Mouse (Mus musculus): ENCODE data around the gene Ccdc190. TPM values are rescaled to one million over a fixed set of nuclear protein-coding genes. Genes with fewer than 3 reads are reported as not detected.

Ccdc190 gene
- total RNA-seq, 2 experiments from 2014 or later: 23.9 to 25.8 TPM

- no peak for DNase-seq (ENCODE audit: low spot score in 2 of 2)
- Histone ChIP-seq H3K4me3 (no peak overlapping the region), H3K27ac (no peak overlapping the region)
- TF ChIP-seq CTCF (conservative IDR thresholded peaks at IDR 0.05): peak; percentile 35
Measured at GRCm38 (mm10) chr1:169947654-169948053, 19.2 kb downstream of the Ccdc190 start.

- DNase-seq (ENCODE audit: low spot score in 2 of 2): no peak
- H3K4me3 ChIP-seq: no peak overlapping the region
Measured at GRCm38 (mm10) chr1:169948280-169948679, 19.8 kb downstream of the Ccdc190 start.

GRCm38 (mm10) chr1:169948866-169949265 lies 20.4 kb downstream of the Ccdc190 start:
- Histone ChIP-seq H3K4me3 (no peak overlapping the region), H3K27ac (no peak overlapping the region)
- no peak for TF ChIP-seq CTCF (conservative IDR thresholded peaks at IDR 0.05)
- DNase-seq (ENCODE audit: low spot score in 2 of 2): no peak

More at GRCm38 (mm10) chr1:169948280-169948679, 19.8 kb downstream of the Ccdc190 start:
- H3K27ac ChIP-seq: no peak overlapping the region
- no peak for TF ChIP-seq CTCF (conservative IDR thresholded peaks at IDR 0.05)

- TF ChIP-seq CTCF (conservative IDR thresholded peaks at IDR 0.05): no peak
- Histone ChIP-seq H3K4me3 (no peak overlapping the region), H3K27ac (no peak overlapping the region)
- DNase-seq (ENCODE audit: low spot score in 2 of 2): no peak
Measured at GRCm38 (mm10) chr1:169949981-169950380, 21.5 kb downstream of the Ccdc190 start.

GRCm38 (mm10) chr1:169950651-169951050 lies 22.2 kb downstream of the Ccdc190 start:
- Histone ChIP-seq H3K4me3 (no peak overlapping the region), H3K27ac (no peak overlapping the region)
- no peak for DNase-seq (ENCODE audit: low spot score in 2 of 2)
- peak; percentile 65 for TF ChIP-seq CTCF (conservative IDR thresholded peaks at IDR 0.05)

- H3K27ac ChIP-seq: no peak overlapping the region
- no peak for TF ChIP-seq CTCF (conservative IDR thresholded peaks at IDR 0.05)
- no peak for DNase-seq (ENCODE audit: low spot score in 2 of 2)
- no peak overlapping the region for H3K4me3 ChIP-seq
Measured at GRCm38 (mm10) chr1:169951561-169951960, 23.1 kb downstream of the Ccdc190 start.

- Histone ChIP-seq H3K4me3 (no peak overlapping the region), H3K27ac (no peak overlapping the region)
- no peak for TF ChIP-seq CTCF (conservative IDR thresholded peaks at IDR 0.05)
- DNase-seq (ENCODE audit: low spot score in 2 of 2): no peak
Measured at GRCm38 (mm10) chr1:169952636-169953035, 24.2 kb downstream of the Ccdc190 start.

- no peak overlapping the region for H3K27ac ChIP-seq
- no peak for DNase-seq (ENCODE audit: low spot score in 2 of 2)
- H3K4me3 ChIP-seq: no peak overlapping the region
- TF ChIP-seq CTCF (conservative IDR thresholded peaks at IDR 0.05): no peak
Measured at GRCm38 (mm10) chr1:169953106-169953505, 24.7 kb downstream of the Ccdc190 start.

- H3K4me3 ChIP-seq: peak within 1 kb of the TSS; percentile 84
- TF ChIP-seq CTCF (conservative IDR thresholded peaks at IDR 0.05): no peak
- peak; percentile 97 to 99 for DNase-seq (ENCODE audit: low spot score in 2 of 2)
- H3K27ac ChIP-seq: peak within 1 kb of the TSS; percentile 76
Measured at GRCm38 (mm10) chr1:169968792-169969515, 40.5 kb downstream of the Ccdc190 start, which contains the start of gene Hsd17b7. Gene Hsd17b7, minus strand, starts transcription at chr1:169969241.

- Histone ChIP-seq H3K27ac (peak overlapping the region; percentile 76), H3K4me3 (peak overlapping the region; percentile 84)
- TF ChIP-seq CTCF (conservative IDR thresholded peaks at IDR 0.05): no peak
- DNase-seq (ENCODE audit: low spot score in 2 of 2): no peak
Measured at GRCm38 (mm10) chr1:169969516-169969886, 41.1 kb downstream of the Ccdc190 start.

GRCm38 (mm10) chr1:169970936-169971335 lies 42.5 kb downstream of the Ccdc190 start:
- H3K27ac ChIP-seq: no peak overlapping the region
- no peak for TF ChIP-seq CTCF (conservative IDR thresholded peaks at IDR 0.05)
- no peak for DNase-seq (ENCODE audit: low spot score in 2 of 2)

GRCm38 (mm10) chr1:169971998-169972397 lies 43.5 kb downstream of the Ccdc190 start:
- no peak overlapping the region for H3K27ac ChIP-seq
- H3K4me3 ChIP-seq: no peak overlapping the region
- DNase-seq (ENCODE audit: low spot score in 2 of 2): no peak
- TF ChIP-seq CTCF (conservative IDR thresholded peaks at IDR 0.05): no peak

More at GRCm38 (mm10) chr1:169970936-169971335, 42.5 kb downstream of the Ccdc190 start:
- no peak overlapping the region for H3K4me3 ChIP-seq

- no peak for DNase-seq (ENCODE audit: low spot score in 2 of 2)
- no peak overlapping the region for H3K27ac ChIP-seq
- no peak for TF ChIP-seq CTCF (conservative IDR thresholded peaks at IDR 0.05)
- no peak overlapping the region for H3K4me3 ChIP-seq
Measured at GRCm38 (mm10) chr1:169977621-169978020, 49.2 kb downstream of the Ccdc190 start.

Other genes with a start within 250 kb of the Ccdc190 start
- gene Rgs4, start 181.0 kb upstream of the Ccdc190 start, total RNA-seq (2021): 100 to 1,000 TPM; 107 to 122 TPM
- 10 to 100 TPM; 13.1 to 15.9 TPM for gene Hsd17b7, start 40.6 kb downstream of the Ccdc190 start, total RNA-seq (2021)
- 1 to 10 TPM; 4.7 to 5.0 TPM for gene Ddr2, start 182.1 kb downstream of the Ccdc190 start, total RNA-seq (2021)
- gene Uap1, start 246.3 kb downstream of the Ccdc190 start, total RNA-seq (2021): 10 to 100 TPM; 51.4 to 56.0 TPM

All from layer of hippocampus, adult 2 months (tissue).